In genomic region chr1:92103971-92104370, GRCm38 (mm10) we compare ENCODE assay signal across 18 mouse cellular contexts.
"Had no signal": no experiment of that assay in that cellular context is flagged by ENCODE, and none has a peak within 500 bp of the region (broad histone marks: within the 10 kb centered on the region; RNA-seq: fewer than 3 reads in every experiment).

No protein-coding gene starts in this region.

- H3K27ac ChIP-seq: liver, embryonic 13.5 days; neural tube, embryonic 12.5 days; neural tube, embryonic 15.5 days; stomach, postnatal 0 days had no signal

- H3K4me1 ChIP-seq: neural tube, embryonic 12.5 days had no signal

- DNase-seq: kidney, adult 18-20 months; kidney, adult 9 months; kidney, postnatal 14 days; kidney, postnatal 4 days; liver, embryonic 13.5 days; lung, adult 2 months; lung, postnatal 14 days; lung, postnatal 4 days; midbrain, embryonic 14.5 days; right cerebral cortex, adult 18-20 months; right cerebral cortex, postnatal 14 days; right cerebral cortex, postnatal 4 days; thymus, adult 2 months; thymus, postnatal 14 days; thymus, postnatal 4 days had no signal

- H3K4me3 ChIP-seq: liver, embryonic 13.5 days; neural tube, embryonic 12.5 days; neural tube, embryonic 15.5 days had no signal
